Mouse (Mus musculus): ENCODE measurements around the gene Gm17304. TPM values are rescaled to one million over a fixed set of nuclear protein-coding genes. Genes with fewer than 3 reads are reported as not detected.

Gm17304 gene
- not detected in 2 replicates for polyA plus RNA-seq (2015; fragmentation: Nextera tagmentation; extraction: Ambion mirVana)

DNA sequence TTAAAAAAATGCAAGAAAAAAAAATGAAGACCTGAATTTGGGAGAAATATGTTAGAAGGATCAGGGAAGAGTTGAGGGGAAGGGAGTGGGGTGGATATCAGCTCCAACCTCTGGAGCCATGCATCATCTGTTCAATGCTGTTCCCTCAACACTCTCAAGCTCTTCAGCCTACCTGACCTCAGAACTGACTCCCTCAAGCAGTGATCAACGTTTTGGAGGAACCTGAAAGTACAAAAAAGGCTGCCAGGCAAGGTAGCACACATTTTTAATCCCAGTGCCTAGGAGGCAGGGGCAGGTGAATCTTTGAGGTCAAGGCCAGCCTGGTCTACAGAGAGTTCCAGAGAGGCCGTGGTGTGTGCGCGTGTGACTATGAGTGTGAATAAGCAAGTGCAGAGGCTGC is at the start of gene Gm17304:
TSS of gene Gm17304 (plus strand) at position 301 of the 400 bp plus-strand sequence.
- no peak for ATAC-seq (ENCODE audit: low FRiP score, low read depth)
- 92% methylated on average over 4 of the region's 4 CpGs for WGBS
- peaks cover 5% of the 10 kb centered on the region; the same call in 1 of the 2 replicates for H3K36me3 ChIP-seq

DNA sequence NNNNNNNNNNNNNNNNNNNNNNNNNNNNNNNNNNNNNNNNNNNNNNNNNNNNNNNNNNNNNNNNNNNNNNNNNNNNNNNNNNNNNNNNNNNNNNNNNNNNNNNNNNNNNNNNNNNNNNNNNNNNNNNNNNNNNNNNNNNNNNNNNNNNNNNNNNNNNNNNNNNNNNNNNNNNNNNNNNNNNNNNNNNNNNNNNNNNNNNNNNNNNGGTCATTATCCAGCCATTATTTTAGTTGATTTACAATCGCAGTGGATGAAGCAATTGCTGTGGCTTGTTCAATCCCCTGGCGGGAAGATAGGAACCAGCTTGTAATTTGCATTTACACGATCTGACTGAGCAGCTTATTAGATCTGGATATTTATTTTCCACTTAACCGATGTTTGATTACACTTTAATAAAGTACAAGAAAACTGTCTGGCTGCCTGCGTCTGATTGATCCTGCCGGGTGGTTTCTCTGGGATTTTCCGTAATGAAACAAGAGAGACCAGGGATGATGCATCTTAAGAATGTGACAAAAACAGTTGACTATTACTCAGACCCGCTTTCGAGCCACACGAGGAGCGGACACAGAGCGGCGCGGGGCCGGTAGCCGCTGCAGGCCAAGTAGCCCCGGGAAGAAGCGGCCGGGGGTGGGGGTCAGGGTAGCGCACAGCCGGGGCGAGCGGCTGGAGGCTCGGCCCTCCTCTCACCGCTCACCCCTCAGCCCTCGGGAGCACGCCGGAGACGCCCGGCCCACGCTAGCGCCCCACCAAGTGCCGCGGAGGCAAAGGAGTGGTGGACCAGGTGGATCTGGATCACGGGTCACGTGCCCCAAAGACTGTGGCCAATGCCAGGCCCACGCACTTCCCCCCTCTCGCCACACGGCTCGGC is 48.0 kb upstream of the Gm17304 start:
- Histone ChIP-seq H3K4me2 (peak overlapping the region; percentile 74), H3K9me3 (no peaks in the 10 kb centered on the region), H3K27me3 (peaks cover 82% of the 10 kb centered on the region), H3K27ac (replicated peaks) (no peak overlapping the region), H3K4me3 (peak overlapping the region; percentile 34), H3K9ac (peak overlapping the region; percentile 24; the same call in 1 of the 2 replicates), H3K36me3 (no peaks in the 10 kb centered on the region), H3K4me1 (replicated peaks) (peaks cover 16% of the 10 kb centered on the region)
- WGBS: 2% methylated on average over 40 of the region's 40 CpGs
- peak; percentile 40 for ATAC-seq (ENCODE audit: low FRiP score, low read depth)

More for the DNA sequence above, at the start of gene Gm17304:
- Histone ChIP-seq H3K9ac (no peak within 1 kb of the TSS), H3K27me3 (no peaks in the 10 kb centered on the region), H3K27ac (replicated peaks) (no peak within 1 kb of the TSS), H3K4me2 (no peak within 1 kb of the TSS), H3K4me1 (replicated peaks) (no peaks in the 10 kb centered on the region), H3K4me3 (no peak within 1 kb of the TSS), H3K9me3 (no peaks in the 10 kb centered on the region)

DNA sequence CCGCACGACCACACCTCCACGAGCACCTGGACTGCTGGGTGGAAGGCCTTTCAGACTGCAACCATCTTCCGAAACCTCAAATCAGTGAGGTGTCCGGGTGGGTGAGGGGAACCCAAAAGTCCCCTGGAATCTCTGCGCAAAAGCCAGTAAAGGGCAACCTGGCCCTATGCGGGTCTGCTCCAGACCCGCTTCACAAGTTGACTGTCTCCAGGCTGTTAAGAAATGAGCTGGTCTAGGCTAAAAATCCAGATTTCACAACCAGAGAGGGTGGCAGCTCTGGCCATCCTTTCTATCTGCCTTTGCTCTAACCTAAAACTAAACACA is 47.4 kb upstream of the Gm17304 start:
- no peaks in the 10 kb centered on the region for H3K36me3 ChIP-seq
- peak; percentile 21; the same call in 1 of the 2 replicates for ATAC-seq (ENCODE audit: low FRiP score, low read depth)
- H3K27ac ChIP-seq (replicated peaks): no peak overlapping the region
- H3K4me2 ChIP-seq: peak overlapping the region; percentile 74
- no peaks in the 10 kb centered on the region for H3K9me3 ChIP-seq
- peaks cover 84% of the 10 kb centered on the region for H3K27me3 ChIP-seq
- no peak overlapping the region for H3K9ac ChIP-seq
- WGBS: 15% methylated on average over 8 of the region's 8 CpGs
- H3K4me3 ChIP-seq: peak overlapping the region; percentile 34
- peaks cover 16% of the 10 kb centered on the region for H3K4me1 ChIP-seq (replicated peaks)

DNA sequence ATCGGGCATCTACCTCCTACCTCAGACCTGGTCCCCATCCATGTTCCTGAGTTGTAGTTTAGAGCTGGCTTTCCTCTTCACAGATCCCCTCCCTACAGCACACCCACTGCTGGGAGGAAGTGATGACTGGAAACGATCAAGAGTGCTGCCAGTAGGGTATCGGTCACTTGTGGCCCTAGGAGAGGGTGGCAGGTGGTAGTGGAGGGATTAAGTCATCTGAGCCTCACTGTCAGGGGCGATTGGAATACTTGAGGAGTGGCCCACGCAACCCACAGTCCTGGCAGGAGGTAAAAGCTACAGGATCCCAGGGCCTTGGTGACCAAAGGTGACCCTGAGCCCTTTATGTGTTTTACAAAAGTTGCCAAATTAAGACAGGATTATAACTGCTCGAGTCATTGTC is 42.9 kb upstream of the Gm17304 start:
- Histone ChIP-seq H3K9me3 (no peaks in the 10 kb centered on the region), H3K27ac (replicated peaks) (no peak overlapping the region)
- WGBS: 64% methylated on average over 6 of the region's 6 CpGs

DNA sequence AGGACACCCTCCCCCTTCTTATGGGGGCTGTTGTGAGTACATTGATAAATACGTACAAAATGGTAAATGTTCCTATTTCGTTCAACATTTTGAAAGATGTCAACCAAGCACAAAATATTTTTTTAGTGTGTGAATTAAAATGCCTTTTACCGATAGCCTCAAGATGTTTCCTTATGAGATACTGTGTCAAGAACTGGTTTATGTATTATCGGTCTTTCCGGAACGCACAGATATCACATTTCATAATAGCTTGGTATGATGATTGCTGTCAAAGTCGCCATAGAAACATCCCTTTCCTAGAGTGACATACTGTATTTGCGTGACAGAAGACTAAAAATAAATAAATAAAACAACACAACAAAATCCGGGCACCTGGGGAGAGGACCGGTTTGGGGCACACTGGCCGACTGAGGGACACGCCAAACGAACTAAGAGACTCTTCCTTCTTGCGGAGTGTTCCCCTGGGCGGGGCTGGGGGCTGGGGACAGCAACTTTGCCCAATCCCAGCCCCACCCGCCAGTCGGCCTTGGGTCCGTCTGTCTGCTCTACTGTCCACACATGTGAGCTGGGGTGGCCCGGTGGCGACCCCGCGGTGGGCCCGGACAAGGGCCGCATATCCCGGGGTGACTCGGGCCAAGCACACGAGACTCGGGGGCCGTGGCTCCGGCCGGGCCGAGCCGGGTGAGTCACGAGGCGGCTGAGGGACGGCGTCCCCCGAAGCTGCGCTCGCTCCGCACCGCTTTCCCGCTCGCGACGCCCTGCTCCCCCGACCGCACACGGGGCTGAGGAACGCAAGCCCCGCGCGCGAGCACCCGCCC is 34.9 kb upstream of the Gm17304 start:
- H3K4me1 ChIP-seq (replicated peaks): peaks cover 18% of the 10 kb centered on the region
- H3K36me3 ChIP-seq: no peaks in the 10 kb centered on the region
- peak overlapping the region; percentile 98 for H3K4me2 ChIP-seq
- peak; percentile 79 for ATAC-seq (ENCODE audit: low FRiP score, low read depth)
- peaks cover 58% of the 10 kb centered on the region for H3K27me3 ChIP-seq
- H3K4me3 ChIP-seq: peak overlapping the region; percentile 60
- H3K9me3 ChIP-seq: no peaks in the 10 kb centered on the region
- H3K9ac ChIP-seq: peak overlapping the region; percentile 53
- WGBS: 7% methylated on average over 43 of the region's 55 CpGs
- no peak overlapping the region for H3K27ac ChIP-seq (replicated peaks)

More for the DNA sequence above, 42.9 kb upstream of the Gm17304 start:
- Histone ChIP-seq H3K36me3 (no peaks in the 10 kb centered on the region), H3K4me2 (no peak overlapping the region), H3K4me3 (no peak overlapping the region), H3K9ac (no peak overlapping the region), H3K4me1 (replicated peaks) (peaks cover 6% of the 10 kb centered on the region), H3K27me3 (peaks cover 90% of the 10 kb centered on the region)
- ATAC-seq (ENCODE audit: low FRiP score, low read depth): no peak

DNA sequence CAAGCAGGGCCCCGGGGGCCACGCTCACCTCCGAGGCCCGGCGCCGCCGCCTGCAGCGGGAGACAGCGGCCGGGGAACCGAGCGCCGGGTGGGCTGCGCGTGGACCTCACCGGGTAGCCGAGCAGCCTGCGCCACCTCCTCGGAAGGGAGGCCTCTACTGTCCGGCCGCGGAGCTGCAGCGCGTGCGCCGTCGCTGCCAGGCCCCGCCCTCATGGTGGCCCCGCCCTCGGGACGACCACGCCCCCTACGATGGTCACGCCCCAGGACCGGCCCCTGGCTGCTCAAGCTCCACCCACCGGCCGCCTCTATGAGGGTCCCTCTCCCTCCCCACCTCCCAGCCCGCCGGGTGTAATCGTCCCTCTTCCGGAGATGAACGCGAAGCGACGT is 34.3 kb upstream of the Gm17304 start:
- under 1% methylated on average over 39 of the region's 45 CpGs for WGBS
- peaks cover 18% of the 10 kb centered on the region for H3K4me1 ChIP-seq (replicated peaks)
- ATAC-seq (ENCODE audit: low FRiP score, low read depth): peak; percentile 89
- no peak overlapping the region for H3K27ac ChIP-seq (replicated peaks)
- H3K4me3 ChIP-seq: peak overlapping the region; percentile 60
- peak overlapping the region; percentile 98 for H3K4me2 ChIP-seq
- H3K36me3 ChIP-seq: no peaks in the 10 kb centered on the region
- no peaks in the 10 kb centered on the region for H3K9me3 ChIP-seq
- peak overlapping the region; percentile 53 for H3K9ac ChIP-seq
- peaks cover 55% of the 10 kb centered on the region for H3K27me3 ChIP-seq

DNA sequence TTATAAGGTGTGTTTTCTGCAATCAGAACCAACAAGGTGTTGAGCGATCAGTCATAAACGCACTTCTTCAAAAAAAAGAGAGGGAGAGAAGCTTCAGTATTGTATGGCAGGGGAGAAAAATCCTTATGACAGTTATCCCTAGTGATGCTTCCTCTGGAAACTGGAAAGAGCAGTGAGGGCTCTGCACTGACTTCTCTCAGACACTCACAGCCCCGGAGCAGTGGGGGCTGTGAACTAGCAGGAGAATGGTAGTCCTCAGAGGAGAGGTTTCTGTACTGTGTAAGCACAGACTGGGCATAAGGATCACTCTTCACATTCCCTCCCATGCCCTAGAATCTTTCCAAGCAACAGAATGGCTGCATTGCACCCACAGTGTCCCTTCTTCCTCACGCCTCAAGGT is 33.8 kb upstream of the Gm17304 start:
- Histone ChIP-seq H3K4me1 (replicated peaks) (peaks cover 18% of the 10 kb centered on the region), H3K4me3 (peak overlapping the region; percentile 60), H3K9me3 (no peaks in the 10 kb centered on the region), H3K27ac (replicated peaks) (no peak overlapping the region), H3K27me3 (peaks cover 55% of the 10 kb centered on the region), H3K36me3 (no peaks in the 10 kb centered on the region), H3K4me2 (peak overlapping the region; percentile 98), H3K9ac (no peak overlapping the region)
- peak; percentile 50; the same call in 1 of the 2 replicates for ATAC-seq (ENCODE audit: low FRiP score, low read depth)
- WGBS: 15% methylated on average over 4 of the region's 4 CpGs

DNA sequence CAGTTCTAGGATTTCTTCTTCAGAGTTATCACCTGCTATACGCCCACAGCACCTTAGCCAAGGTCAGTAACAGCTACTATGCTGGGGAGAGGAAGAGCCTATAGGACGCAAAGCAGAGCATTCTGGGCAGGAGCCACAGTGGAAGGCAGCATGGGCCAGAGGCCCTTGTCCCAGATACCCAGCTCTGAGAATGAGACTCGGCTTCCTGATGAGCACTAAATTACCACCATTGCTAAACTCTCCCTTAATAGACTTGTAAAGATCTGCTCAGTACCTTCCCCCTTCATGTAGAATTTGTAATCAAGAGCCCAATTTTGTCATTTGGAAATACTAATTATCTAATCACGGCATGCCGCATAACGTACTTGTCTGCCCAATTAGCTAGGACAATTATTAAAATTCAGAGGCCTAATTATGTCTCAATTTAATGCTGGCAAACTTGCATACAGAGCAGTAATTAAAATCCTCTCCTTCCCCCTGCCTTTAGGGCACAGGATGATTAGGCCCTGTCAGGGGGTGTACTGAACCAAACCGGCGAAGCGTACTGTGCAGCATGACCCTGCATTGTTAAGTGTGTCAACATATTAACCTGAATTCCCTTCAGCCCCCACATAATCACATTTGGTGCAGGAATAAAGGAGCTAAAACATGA is 31.5 kb upstream of the Gm17304 start:
- H3K4me3 ChIP-seq: no peak overlapping the region
- peaks cover 59% of the 10 kb centered on the region for H3K27me3 ChIP-seq
- 43% methylated on average over 9 of the region's 9 CpGs for WGBS

DNA sequence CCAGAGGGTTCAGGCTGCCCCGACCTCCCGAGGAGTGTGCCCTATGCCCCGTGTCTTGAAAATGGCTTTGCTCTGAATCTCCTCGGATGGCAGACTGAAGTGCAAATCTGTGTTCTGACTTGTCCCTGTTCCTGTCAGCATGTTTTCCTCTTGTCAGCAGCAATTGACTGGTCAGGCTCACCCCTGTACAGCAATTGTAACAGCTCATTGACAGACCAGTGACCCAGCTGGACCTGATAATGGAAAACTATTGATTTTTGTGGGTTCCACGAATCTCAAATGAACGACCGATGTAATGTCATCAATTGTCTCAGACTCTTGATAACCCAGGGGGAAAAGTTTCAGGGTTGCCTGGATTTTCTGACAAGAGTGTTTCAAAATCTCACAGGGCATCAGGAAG is 28.0 kb upstream of the Gm17304 start:
- WGBS: 74% methylated on average over 7 of the region's 7 CpGs
- H3K27me3 ChIP-seq: peaks cover 40% of the 10 kb centered on the region
- ATAC-seq (ENCODE audit: low FRiP score, low read depth): no peak

More for the DNA sequence above, 31.5 kb upstream of the Gm17304 start:
- ATAC-seq (ENCODE audit: low FRiP score, low read depth): peak; percentile 31; the same call in 1 of the 2 replicates
- Histone ChIP-seq H3K4me1 (replicated peaks) (peaks cover 18% of the 10 kb centered on the region), H3K9ac (no peak overlapping the region), H3K27ac (replicated peaks) (no peak overlapping the region), H3K36me3 (no peaks in the 10 kb centered on the region), H3K9me3 (no peaks in the 10 kb centered on the region), H3K4me2 (no peak overlapping the region)

DNA sequence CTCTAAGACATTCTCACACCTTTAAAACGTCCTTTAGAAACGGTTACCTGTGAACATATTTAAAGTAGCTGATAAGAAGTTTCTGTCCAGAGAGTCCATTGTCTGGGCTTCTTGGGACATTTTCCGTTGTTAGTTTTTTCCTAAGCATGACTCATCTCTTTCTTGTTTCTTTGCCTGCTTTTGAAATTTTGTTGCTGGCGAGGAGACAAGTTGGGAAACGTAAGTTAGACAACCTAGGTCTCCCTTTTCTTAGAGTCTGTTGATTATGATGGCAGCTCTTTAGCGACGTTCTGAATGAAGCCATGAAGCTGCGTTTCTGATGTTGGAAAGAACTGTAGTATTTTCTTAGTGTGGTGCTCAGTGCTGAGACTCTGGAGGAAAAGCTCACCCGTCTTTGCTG is 19.9 kb upstream of the Gm17304 start:
- Histone ChIP-seq H3K36me3 (peaks cover 14% of the 10 kb centered on the region), H3K4me2 (no peak overlapping the region), H3K4me1 (replicated peaks) (no peaks in the 10 kb centered on the region), H3K4me3 (no peak overlapping the region), H3K9ac (no peak overlapping the region), H3K27ac (replicated peaks) (no peak overlapping the region), H3K9me3 (no peaks in the 10 kb centered on the region), H3K27me3 (no peaks in the 10 kb centered on the region)
- no peak for ATAC-seq (ENCODE audit: low FRiP score, low read depth)
- 98% methylated on average over 9 of the region's 9 CpGs for WGBS

More for the DNA sequence above, 28.0 kb upstream of the Gm17304 start:
- H3K4me1 ChIP-seq (replicated peaks): peaks cover 6% of the 10 kb centered on the region
- H3K4me3 ChIP-seq: no peak overlapping the region
- no peak overlapping the region for H3K4me2 ChIP-seq
- no peak overlapping the region for H3K9ac ChIP-seq
- H3K27ac ChIP-seq (replicated peaks): no peak overlapping the region
- H3K9me3 ChIP-seq: no peaks in the 10 kb centered on the region
- H3K36me3 ChIP-seq: no peaks in the 10 kb centered on the region

DNA sequence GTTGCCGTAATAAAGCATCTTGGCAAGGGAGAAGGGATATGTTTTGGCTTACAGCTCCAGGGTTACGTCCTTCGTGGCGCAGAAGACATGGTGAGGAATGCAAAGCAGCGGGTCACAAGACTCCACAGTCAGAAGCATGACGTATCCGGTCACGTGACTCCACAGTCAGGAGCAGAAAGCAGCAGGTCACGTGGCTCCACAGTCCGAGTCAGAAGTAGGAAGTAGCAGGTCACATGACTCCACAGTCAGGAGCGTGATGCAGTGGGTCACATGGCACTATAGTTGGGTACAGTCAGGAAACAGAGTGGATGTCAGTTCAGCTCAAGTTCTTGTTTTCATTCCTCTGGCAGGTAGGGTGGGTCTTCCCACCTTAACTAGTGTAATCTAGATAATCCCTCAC is 19.2 kb upstream of the Gm17304 start:
- H3K27ac ChIP-seq (replicated peaks): no peak overlapping the region
- no peaks in the 10 kb centered on the region for H3K4me1 ChIP-seq (replicated peaks)
- H3K9ac ChIP-seq: no peak overlapping the region
- no peaks in the 10 kb centered on the region for H3K27me3 ChIP-seq
- no peak overlapping the region for H3K4me2 ChIP-seq
- H3K36me3 ChIP-seq: peaks cover 14% of the 10 kb centered on the region
- H3K4me3 ChIP-seq: no peak overlapping the region
- ATAC-seq (ENCODE audit: low FRiP score, low read depth): no peak
- H3K9me3 ChIP-seq: no peaks in the 10 kb centered on the region
- WGBS: 95% methylated on average over 11 of the region's 11 CpGs

Data from hindbrain, embryonic 15.5 days (tissue).